Mouse (Mus musculus): ENCODE measurements around the gene Actrt2. TPM values are rescaled to one million over a fixed set of nuclear protein-coding genes. Genes with fewer than 3 reads are reported as not detected.

Actrt2 gene
- polyA plus RNA-seq, 1 experiment from 2014 or later = not detected

DNA sequence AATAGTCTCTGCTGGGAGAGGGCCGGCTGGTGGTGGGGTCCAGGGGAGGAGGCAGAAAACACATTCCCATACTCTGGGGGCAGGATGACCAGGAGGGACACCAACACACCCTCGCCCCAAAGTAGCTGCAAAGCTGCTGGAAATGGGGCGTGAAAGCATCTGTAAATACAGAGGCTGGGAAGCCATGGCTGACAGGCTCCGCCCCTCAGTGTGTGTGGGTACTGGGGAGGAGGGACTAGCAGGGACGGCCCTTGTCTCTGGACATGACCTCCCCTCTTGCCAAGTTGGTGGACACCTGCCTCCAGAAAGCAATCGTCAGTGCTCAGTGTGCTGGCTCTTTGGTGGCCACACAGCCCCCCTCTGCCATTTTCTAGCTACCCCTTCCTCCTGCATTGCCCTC is 34.5 kb upstream of the Actrt2 start:
- ATAC-seq (ENCODE audit: insufficient read depth) = no peak
- H3K9ac ChIP-seq = no peak overlapping the region
- H3K27me3 ChIP-seq = 0 out of 2 replicates have a peak, but pooled peaks cover 3% of the 10 kb centered on the region
- no peak overlapping the region for H3K27ac ChIP-seq (replicated peaks)
- no peaks in the 10 kb centered on the region for H3K4me1 ChIP-seq (replicated peaks)
- 36% methylated on average over 6 of the region's 6 CpGs for WGBS (ENCODE audit: insufficient replicate concordance)
- H3K4me2 ChIP-seq = no peak overlapping the region
- H3K4me3 ChIP-seq (replicated peaks) = no peak overlapping the region
- no peaks in the 10 kb centered on the region for H3K9me3 ChIP-seq (replicated peaks)
- H3K36me3 ChIP-seq (replicated peaks) = no peaks in the 10 kb centered on the region

DNA sequence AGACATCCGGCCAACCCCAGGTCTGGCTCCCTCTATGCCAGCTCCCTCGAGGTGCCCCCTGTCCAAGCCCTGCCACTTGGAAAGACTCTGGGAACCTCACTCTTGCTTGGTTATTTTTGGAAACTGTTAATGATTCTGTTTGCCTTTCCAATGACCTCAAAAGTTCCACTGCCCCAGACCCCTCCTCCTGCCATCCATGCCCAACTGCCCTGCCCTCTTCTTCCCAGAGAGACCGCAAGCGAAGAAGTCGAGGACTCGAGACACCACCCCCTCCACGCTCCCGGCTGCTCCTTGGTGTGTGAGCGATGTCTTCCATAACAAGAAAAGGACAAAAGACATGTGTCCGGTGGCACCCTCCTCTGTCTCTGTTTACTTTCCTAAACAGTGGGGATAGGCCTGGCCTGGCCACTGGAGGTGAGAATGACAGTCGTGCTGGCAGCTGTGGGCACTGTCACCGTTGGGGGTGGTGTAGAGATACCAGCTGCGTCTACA is 33.3 kb upstream of the Actrt2 start:
- Histone ChIP-seq H3K36me3 (replicated peaks) (no peaks in the 10 kb centered on the region), H3K9me3 (replicated peaks) (no peaks in the 10 kb centered on the region), H3K27me3 (0 out of 2 replicates have a peak, but pooled peaks cover 3% of the 10 kb centered on the region), H3K4me1 (replicated peaks) (no peaks in the 10 kb centered on the region), H3K4me2 (no peak overlapping the region), H3K27ac (replicated peaks) (no peak overlapping the region), H3K9ac (no peak overlapping the region), H3K4me3 (replicated peaks) (no peak overlapping the region)
- ATAC-seq (ENCODE audit: insufficient read depth) = no peak
- WGBS (ENCODE audit: insufficient replicate concordance) = 73% methylated on average over 13 of the region's 13 CpGs

DNA sequence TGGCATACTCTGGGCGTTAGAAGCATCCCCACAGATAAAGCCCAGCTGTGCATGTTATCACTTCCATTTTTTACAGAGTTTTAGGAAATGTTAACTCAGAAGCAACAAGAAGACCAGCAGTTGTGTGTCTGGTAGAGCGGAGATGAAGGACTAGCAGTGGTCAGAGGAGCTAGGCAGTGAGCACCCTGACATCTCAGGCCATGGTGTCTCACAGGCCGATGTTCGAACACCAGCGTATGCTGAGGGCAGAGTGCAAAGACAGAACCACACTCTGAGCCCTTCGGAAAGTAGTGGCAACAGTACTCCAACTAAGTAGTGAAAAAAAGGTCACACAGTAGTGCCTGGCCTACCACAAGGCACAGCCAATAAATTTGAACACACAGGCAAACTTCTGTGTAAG is 32.8 kb upstream of the Actrt2 start:
- Histone ChIP-seq H3K4me2 (no peak overlapping the region), H3K27me3 (0 out of 2 replicates have a peak, but pooled peaks cover 3% of the 10 kb centered on the region), H3K9me3 (replicated peaks) (no peaks in the 10 kb centered on the region), H3K27ac (replicated peaks) (no peak overlapping the region), H3K4me1 (replicated peaks) (no peaks in the 10 kb centered on the region), H3K4me3 (replicated peaks) (no peak overlapping the region), H3K36me3 (replicated peaks) (no peaks in the 10 kb centered on the region), H3K9ac (no peak overlapping the region)
- WGBS (ENCODE audit: insufficient replicate concordance) = 57% methylated on average over 6 of the region's 6 CpGs
- no peak for ATAC-seq (ENCODE audit: insufficient read depth)

DNA sequence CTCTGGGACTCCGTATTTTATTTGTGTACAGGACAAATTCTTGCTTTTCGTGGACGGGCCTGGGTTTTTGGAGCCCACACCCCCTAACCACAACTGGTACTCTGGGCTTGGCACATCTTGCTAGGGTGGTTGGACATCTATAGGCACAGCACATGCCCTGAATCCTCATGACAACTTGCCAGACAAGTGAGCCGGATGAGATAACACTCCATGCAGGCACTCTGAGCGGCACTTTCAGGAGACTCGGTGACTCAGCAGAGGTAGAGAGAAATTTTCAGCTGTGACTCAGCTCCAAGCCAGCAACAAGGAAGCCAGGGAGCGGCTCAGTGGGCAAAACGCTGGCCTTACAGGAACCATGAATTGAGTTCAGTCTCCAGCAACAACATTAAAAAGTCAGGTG is 31.6 kb upstream of the Actrt2 start:
- H3K27me3 ChIP-seq = 0 out of 2 replicates have a peak, but pooled peaks cover 3% of the 10 kb centered on the region
- H3K4me2 ChIP-seq = no peak overlapping the region
- H3K4me3 ChIP-seq (replicated peaks) = no peak overlapping the region
- no peak overlapping the region for H3K27ac ChIP-seq (replicated peaks)
- ATAC-seq (ENCODE audit: insufficient read depth) = no peak
- no peaks in the 10 kb centered on the region for H3K4me1 ChIP-seq (replicated peaks)
- H3K36me3 ChIP-seq (replicated peaks) = no peaks in the 10 kb centered on the region
- H3K9me3 ChIP-seq (replicated peaks) = no peaks in the 10 kb centered on the region
- H3K9ac ChIP-seq = no peak overlapping the region
- WGBS (ENCODE audit: insufficient replicate concordance) = 37% methylated on average over 8 of the region's 8 CpGs

DNA sequence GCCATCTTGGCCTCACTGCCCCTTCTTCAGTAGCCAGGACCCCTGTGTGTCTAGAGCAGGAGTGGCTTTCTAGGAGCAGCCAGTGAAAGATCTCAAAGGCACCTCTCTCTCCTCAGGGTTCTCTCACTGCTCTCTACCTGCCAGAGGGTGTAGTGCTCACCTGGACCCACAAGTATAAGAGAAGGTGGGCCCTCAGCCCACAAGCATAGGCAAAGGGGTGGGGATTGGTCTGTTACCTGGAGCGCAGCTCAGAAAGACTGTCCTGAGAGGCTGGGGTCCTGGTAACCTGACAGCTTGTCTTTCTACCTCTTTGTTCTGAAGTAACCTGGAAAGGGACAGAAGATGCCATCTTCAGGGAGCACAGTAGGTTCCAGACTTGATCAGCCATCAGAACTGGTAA is 31.0 kb upstream of the Actrt2 start:
- ATAC-seq (ENCODE audit: insufficient read depth) = no peak
- H3K9me3 ChIP-seq (replicated peaks) = no peaks in the 10 kb centered on the region

DNA sequence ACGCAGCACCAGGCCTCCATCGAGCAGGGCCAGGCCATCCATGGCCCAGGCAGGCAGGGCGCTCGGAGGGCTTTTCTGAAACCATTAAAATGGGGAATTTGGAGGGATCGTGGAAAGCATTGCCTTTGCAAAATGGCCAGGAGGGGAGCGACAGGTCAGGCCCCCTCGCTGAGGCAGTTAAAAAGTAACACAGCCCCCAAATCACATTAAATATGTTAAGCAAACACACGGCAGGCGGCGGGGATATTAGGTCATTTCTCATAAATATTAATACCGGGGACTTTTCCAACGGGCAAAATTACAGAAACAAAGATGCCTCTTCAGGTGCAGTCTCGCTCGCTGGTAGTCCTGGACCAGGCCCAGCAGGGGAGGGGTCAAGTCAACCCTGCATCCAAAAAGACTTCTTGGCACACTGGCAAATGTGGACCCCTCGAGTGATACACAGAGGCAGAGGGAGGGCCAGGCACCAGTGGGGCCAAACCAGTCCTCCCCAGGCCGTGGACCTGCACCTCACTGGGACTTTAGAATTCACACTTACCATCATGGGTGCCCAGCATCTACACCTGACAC is 30.4 kb upstream of the Actrt2 start:
- Histone ChIP-seq H3K27ac (replicated peaks) (no peak overlapping the region), H3K9me3 (replicated peaks) (no peaks in the 10 kb centered on the region), H3K27me3 (0 out of 2 replicates have a peak, but pooled peaks cover 3% of the 10 kb centered on the region), H3K4me1 (replicated peaks) (no peaks in the 10 kb centered on the region), H3K4me3 (replicated peaks) (no peak overlapping the region), H3K36me3 (replicated peaks) (no peaks in the 10 kb centered on the region), H3K9ac (no peak overlapping the region), H3K4me2 (no peak overlapping the region)
- WGBS (ENCODE audit: insufficient replicate concordance) = 62% methylated on average over 16 of the region's 16 CpGs
- no peak for ATAC-seq (ENCODE audit: insufficient read depth)

More for the DNA sequence above, 31.0 kb upstream of the Actrt2 start:
- Histone ChIP-seq H3K4me1 (replicated peaks) (no peaks in the 10 kb centered on the region), H3K4me2 (no peak overlapping the region), H3K9ac (no peak overlapping the region), H3K4me3 (replicated peaks) (no peak overlapping the region), H3K27ac (replicated peaks) (no peak overlapping the region), H3K36me3 (replicated peaks) (no peaks in the 10 kb centered on the region), H3K27me3 (0 out of 2 replicates have a peak, but pooled peaks cover 3% of the 10 kb centered on the region)
- WGBS (ENCODE audit: insufficient replicate concordance) = 80% methylated on average over 1 of the region's 1 CpGs

DNA sequence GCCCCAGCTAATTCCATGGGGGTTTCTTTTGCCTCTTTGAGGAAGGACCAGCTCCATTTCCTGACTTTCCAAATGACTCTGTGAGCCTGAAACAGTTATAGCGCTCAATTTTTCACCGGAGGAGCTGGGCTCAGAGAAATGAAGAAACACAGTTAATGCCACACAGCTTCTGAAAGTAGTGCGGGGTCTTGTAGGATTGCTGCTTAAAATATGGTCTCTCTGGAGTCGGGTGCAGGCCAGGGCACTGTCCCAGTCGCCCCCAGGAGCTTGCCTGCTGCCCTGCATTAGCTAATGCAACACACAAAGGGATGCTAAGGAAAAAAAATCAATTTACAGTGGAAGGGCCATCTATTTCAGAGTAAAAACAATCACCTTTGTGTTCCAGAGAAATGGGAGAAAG is 29.8 kb upstream of the Actrt2 start:
- no peak for ATAC-seq (ENCODE audit: insufficient read depth)
- WGBS (ENCODE audit: insufficient replicate concordance) = 64% methylated on average over 5 of the region's 5 CpGs
- Histone ChIP-seq H3K4me2 (no peak overlapping the region), H3K36me3 (replicated peaks) (no peaks in the 10 kb centered on the region), H3K4me3 (replicated peaks) (no peak overlapping the region), H3K27me3 (0 out of 2 replicates have a peak, but pooled peaks cover 3% of the 10 kb centered on the region), H3K4me1 (replicated peaks) (no peaks in the 10 kb centered on the region), H3K9me3 (replicated peaks) (no peaks in the 10 kb centered on the region), H3K27ac (replicated peaks) (no peak overlapping the region), H3K9ac (no peak overlapping the region)

DNA sequence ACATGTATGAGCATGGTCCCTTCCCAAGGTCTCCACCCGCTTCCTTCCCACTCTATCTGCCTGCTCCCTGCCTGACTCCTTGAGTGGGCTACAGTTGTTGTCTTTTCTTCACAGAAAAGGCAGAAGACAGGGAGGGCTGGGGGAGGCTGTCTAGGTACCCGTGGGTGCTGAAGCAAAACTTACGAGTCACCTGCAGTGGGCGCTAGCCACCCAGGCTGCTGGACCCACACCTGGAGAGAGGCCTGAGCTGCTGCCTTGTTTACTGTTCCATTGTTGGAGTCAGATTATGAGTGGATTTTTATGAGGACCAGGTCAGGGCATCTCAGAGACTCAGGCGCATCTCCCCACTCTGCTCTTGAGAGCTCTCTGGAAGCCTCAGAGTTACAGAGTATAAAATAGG is 28.9 kb upstream of the Actrt2 start:
- Histone ChIP-seq H3K4me3 (replicated peaks) (no peak overlapping the region), H3K9me3 (replicated peaks) (no peaks in the 10 kb centered on the region), H3K36me3 (replicated peaks) (no peaks in the 10 kb centered on the region), H3K27me3 (no peaks in the 10 kb centered on the region), H3K4me1 (replicated peaks) (no peaks in the 10 kb centered on the region), H3K4me2 (no peak overlapping the region), H3K9ac (no peak overlapping the region), H3K27ac (replicated peaks) (no peak overlapping the region)
- WGBS (ENCODE audit: insufficient replicate concordance) = 58% methylated on average over 5 of the region's 5 CpGs
- no peak for ATAC-seq (ENCODE audit: insufficient read depth)

DNA sequence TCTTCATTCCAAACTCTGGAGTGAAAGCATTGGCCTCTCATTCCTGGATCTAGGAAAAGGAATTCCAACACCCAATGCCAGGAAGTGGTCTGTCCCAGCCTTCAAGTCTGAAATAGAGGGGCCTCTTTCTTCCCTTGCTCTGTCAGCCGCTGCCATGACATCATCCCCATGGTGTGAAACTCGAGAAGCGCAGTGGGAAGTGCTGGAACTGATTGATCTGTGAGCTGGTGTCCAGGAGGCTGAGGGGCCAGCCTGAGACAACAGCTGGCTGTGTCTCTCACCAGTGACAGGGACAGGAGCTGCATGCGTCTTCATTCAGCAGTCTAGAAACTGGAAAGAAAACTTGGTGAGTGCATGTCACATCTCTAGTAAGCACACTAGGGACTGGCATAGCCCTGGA is 28.5 kb upstream of the Actrt2 start:
- Histone ChIP-seq H3K27me3 (no peaks in the 10 kb centered on the region), H3K27ac (replicated peaks) (no peak overlapping the region), H3K36me3 (replicated peaks) (no peaks in the 10 kb centered on the region), H3K4me3 (replicated peaks) (no peak overlapping the region), H3K4me1 (replicated peaks) (no peaks in the 10 kb centered on the region), H3K9ac (no peak overlapping the region), H3K9me3 (replicated peaks) (no peaks in the 10 kb centered on the region), H3K4me2 (no peak overlapping the region)
- 10% methylated on average over 4 of the region's 4 CpGs for WGBS (ENCODE audit: insufficient replicate concordance)
- no peak for ATAC-seq (ENCODE audit: insufficient read depth)

DNA sequence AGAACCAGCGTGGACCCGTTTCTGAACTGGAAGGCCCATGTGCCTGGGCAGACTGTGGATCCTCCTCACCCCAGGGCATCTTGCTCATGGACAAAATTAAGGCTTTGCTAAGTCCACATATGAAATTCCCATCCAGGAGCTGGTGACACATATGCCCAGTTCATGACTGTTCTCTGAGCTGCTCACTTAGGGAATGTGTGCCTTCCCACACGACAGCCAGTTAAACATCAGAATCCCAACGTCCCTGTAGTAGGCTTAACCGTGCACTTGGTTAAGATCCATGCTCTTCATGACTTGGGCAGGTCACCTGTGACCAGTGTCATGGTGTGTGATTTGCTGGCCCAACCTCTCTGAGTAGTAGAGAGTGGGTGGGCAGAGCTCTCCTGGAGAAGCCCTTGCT is 26.7 kb upstream of the Actrt2 start:
- Histone ChIP-seq H3K9ac (no peak overlapping the region), H3K4me2 (no peak overlapping the region), H3K9me3 (replicated peaks) (no peaks in the 10 kb centered on the region), H3K27ac (replicated peaks) (no peak overlapping the region), H3K27me3 (no peaks in the 10 kb centered on the region), H3K4me3 (replicated peaks) (no peak overlapping the region), H3K4me1 (replicated peaks) (no peaks in the 10 kb centered on the region), H3K36me3 (replicated peaks) (no peaks in the 10 kb centered on the region)
- no peak for ATAC-seq (ENCODE audit: insufficient read depth)
- 59% methylated on average over 5 of the region's 5 CpGs for WGBS (ENCODE audit: insufficient replicate concordance)

DNA sequence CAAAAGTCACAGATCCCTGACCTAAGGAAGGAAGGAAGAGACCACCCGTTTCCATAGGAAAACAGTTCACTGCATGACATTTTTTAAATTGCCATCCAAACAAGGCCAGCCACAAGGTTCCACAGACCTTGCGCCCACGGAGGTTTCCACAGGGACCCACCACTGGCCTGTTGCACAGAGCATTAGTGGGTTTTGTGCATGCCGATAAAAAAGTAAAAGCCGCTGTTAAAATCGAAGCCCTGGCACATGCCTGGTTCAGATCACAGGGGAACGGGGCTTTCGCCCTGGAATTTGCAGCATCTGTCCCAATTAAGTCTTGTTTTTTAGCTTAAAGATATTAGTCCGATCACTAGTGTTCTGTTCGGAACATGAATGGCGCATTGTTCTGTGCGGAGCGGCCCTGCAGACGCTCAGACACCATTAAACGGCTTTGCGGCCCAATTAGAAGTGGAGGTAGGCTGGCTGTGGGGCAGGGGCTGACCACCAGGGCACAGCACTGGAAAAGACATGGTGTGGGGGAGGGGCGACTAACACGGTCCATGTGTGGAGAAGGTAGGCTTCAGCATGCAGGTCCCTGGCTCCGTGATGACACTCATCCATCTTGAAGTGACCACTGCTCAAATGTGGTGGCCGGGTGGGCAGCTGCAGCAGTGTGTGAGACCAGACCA is 25.8 kb upstream of the Actrt2 start:
- Histone ChIP-seq H3K9me3 (replicated peaks) (no peaks in the 10 kb centered on the region), H3K9ac (no peak overlapping the region), H3K27me3 (no peaks in the 10 kb centered on the region), H3K36me3 (replicated peaks) (no peaks in the 10 kb centered on the region), H3K4me2 (no peak overlapping the region), H3K27ac (replicated peaks) (no peak overlapping the region), H3K4me1 (replicated peaks) (no peaks in the 10 kb centered on the region), H3K4me3 (replicated peaks) (no peak overlapping the region)
- 64% methylated on average over 20 of the region's 20 CpGs for WGBS (ENCODE audit: insufficient replicate concordance)
- ATAC-seq (ENCODE audit: insufficient read depth) = no peak
